Mouse (Mus musculus) neural tube, embryonic 13.5 days (tissue): ENCODE data around the gene Ccr7. TPM values are rescaled to one million over a fixed set of nuclear protein-coding genes. Genes with fewer than 3 reads are reported as not detected.

Experiments used
- ATAC-seq: fragments of 200-750 bp; cut with Nextera tagmentation; 2 replicates; pipeline ENCODE4 v1.8.0; 2017; ENCODE audit warnings: low read depth, mild to moderate bottlenecking, moderate TSS enrichment, moderate library complexity
- H3K27ac ChIP-seq: fragments of 300-500 bp; sonication (generic); replicated peaks from 2 replicates; pipeline ENCODE4 v1.5.1; 2015; ENCODE audit warnings: moderate library complexity, mild to moderate bottlenecking, inconsistent platforms
- H3K27me3 ChIP-seq: fragments of 300-500 bp; sonication (generic); 2 replicates; pipeline ENCODE4 v1.6.1; 2015; ENCODE audit warnings: mild to moderate bottlenecking, inconsistent platforms
- H3K36me3 ChIP-seq: fragments of 300-500 bp; sonication (generic); 2 replicates; pipeline ENCODE4 v1.6.1; 2015; ENCODE audit warnings: mild to moderate bottlenecking, inconsistent platforms
- H3K4me1 ChIP-seq: fragments of 300-500 bp; sonication (generic); replicated peaks from 2 replicates; pipeline ENCODE4 v1.6.1; 2015; ENCODE audit warnings: inconsistent platforms
- H3K4me2 ChIP-seq: fragments of 300-500 bp; sonication (generic); 2 replicates; pipeline ENCODE4 v1.6.1; 2015; ENCODE audit warnings: inconsistent platforms, mild to moderate bottlenecking, moderate library complexity
- H3K4me3 ChIP-seq: fragments of 300-500 bp; sonication (generic); 2 replicates; pipeline ENCODE4 v1.5.1; 2015; ENCODE audit warnings: mild to moderate bottlenecking, inconsistent platforms
- H3K9ac ChIP-seq: fragments of 300-500 bp; sonication (generic); 2 replicates; pipeline ENCODE4 v1.6.1; 2015; ENCODE audit warnings: moderate library complexity, mild to moderate bottlenecking, inconsistent platforms
- H3K9me3 ChIP-seq: fragments of 300-500 bp; sonication (generic); 2 replicates; pipeline ENCODE4 v1.6.1; 2016; ENCODE audit warnings: inconsistent platforms
- WGBS: fragments of 180-500 bp; shearing (Covaris S2); methylation state at CpG from one replicate; pipeline ENCODE4 v1.1.7; 2015; 5-methylcytosine and 5-hydroxymethylcytosine counted together
- polyA plus RNA-seq: library from polyadenylated mRNA; unstranded; fragments of >200 nt; fragmentation: Nextera tagmentation; extraction: Ambion mirVana; gene quantifications from 2 replicates; pipeline ENCODE4 v1.2.1, GENCODE M21; 2015

Gene Ccr7
- polyA plus RNA-seq, 1 experiment from 2014 or later: not detected

DNA sequence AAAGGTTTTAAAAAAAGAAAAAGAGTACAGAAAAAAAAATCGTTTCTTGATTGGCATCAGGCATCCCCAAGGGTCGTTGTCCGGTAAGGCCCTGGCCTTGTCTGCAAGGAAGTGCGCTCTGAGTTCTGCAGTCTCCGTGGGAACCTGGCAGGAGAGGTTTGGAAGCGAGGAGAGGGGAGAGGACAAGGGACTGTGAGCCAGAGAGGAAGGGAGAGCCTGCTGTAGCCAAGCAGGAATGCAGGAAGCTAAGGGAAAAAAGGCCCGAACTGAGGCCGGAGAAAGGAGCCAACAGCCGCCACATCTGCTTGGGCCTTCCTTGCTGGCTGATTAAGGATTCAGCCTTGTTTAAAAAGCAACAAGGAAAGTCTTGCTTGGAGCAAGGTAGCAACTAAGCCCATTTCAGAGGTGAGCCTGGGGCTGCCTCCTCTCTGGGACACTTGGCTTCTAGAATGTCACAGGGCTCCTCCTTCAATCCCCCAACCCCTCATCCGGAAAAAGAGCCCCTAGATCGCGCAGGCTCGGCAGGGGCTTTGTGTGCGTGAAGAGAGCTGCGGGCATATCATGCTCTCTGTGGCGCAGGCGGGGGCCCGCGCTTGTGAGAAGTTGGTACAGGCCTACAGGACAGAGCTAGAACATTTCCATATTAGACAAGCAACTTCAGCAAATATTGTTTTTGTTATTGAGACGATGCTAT lies 34.2 kb downstream of the Ccr7 start:
- 45% methylated on average over 20 of the region's 20 CpGs for WGBS
- H3K4me2 ChIP-seq: no peak overlapping the region
- H3K9me3 ChIP-seq: no peaks in the 10 kb centered on the region
- no peak overlapping the region; the same call in 1 of the 2 replicates for H3K9ac ChIP-seq
- ATAC-seq: no peak
- no peak overlapping the region for H3K4me3 ChIP-seq
- H3K36me3 ChIP-seq: no peaks in the 10 kb centered on the region
- no peaks in the 10 kb centered on the region for H3K27me3 ChIP-seq
- peak overlapping the region; percentile 20; the same call in 1 of the 2 replicates for H3K27ac ChIP-seq
- peaks cover 34% of the 10 kb centered on the region for H3K4me1 ChIP-seq

DNA sequence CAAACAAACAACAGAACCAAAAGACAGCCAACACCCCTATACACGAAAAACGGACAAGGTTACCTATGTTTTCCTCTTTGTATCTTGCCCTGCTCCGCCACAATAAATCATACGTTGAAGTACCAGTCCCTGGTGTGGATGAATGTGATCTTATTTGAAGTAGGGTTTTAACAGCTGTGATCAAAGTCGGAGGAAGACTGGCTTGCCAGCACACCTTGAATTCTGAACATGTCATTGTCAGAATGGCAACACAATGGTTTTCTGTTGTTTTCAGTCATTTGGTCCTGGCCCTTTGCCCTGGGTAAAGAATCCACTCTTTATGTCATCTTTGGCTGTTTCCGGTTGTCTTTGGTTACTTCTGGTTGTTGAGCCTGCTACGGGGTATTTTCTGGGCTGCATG lies 35.9 kb downstream of the Ccr7 start:
- no peaks in the 10 kb centered on the region for H3K9me3 ChIP-seq
- H3K4me2 ChIP-seq: no peak overlapping the region
- WGBS: 73% methylated on average over 7 of the region's 7 CpGs
- H3K27ac ChIP-seq: no peak overlapping the region
- peaks cover 26% of the 10 kb centered on the region for H3K4me1 ChIP-seq
- H3K9ac ChIP-seq: no peak overlapping the region
- H3K36me3 ChIP-seq: no peaks in the 10 kb centered on the region
- ATAC-seq: no peak
- no peak overlapping the region for H3K4me3 ChIP-seq
- no peaks in the 10 kb centered on the region for H3K27me3 ChIP-seq

DNA sequence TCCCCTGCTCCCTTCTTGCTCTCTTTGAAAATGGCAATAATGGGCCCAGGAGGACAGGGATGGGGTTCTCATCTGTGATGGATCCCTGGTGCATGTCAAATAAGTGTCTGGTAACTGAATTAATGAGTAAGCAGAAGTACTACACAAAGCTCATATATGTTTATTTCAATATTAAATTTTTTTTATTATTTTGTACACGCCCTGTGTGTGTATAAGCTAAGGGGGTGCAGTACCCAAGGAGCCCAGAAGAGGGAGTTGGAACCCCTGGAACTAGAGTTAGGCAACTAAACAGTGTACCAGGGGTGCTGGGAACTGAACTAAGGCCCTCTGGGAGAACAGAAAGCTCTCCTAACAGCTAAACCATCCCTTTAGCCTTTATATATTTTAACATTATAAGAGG lies 36.5 kb downstream of the Ccr7 start:
- no peaks in the 10 kb centered on the region for H3K27me3 ChIP-seq
- ATAC-seq: no peak
- no peaks in the 10 kb centered on the region for H3K9me3 ChIP-seq
- no peak overlapping the region for H3K27ac ChIP-seq
- H3K36me3 ChIP-seq: no peaks in the 10 kb centered on the region
- 100% methylated on average over 1 of the region's 1 CpGs for whole genome bisulfite sequencing
- no peak overlapping the region for H3K9ac ChIP-seq
- H3K4me3 ChIP-seq: no peak overlapping the region
- H3K4me2 ChIP-seq: no peak overlapping the region
- peaks cover 26% of the 10 kb centered on the region for H3K4me1 ChIP-seq

DNA sequence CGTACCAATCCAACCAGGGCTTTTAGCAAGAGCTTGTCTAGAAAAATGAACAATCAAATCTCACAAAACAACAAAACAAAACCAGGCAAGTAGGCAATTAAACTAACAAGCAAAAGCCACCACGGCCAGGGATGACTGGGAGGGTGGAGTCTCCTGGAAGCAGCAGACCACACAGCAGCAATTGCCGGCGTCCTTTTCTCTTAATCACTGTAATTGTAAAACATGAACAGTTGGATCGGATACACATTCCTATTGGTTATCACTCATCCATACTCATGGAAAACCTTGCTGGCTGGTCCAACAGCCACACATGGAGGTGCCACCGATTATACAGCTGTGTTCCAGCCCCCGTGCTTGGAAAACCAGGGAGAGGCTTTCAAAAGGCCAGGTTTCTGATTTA lies 37.0 kb downstream of the Ccr7 start:
- no peak for ATAC-seq
- Histone ChIP-seq H3K9ac (no peak overlapping the region), H3K4me2 (no peak overlapping the region), H3K27me3 (no peaks in the 10 kb centered on the region), H3K27ac (no peak overlapping the region), H3K36me3 (no peaks in the 10 kb centered on the region), H3K9me3 (no peaks in the 10 kb centered on the region), H3K4me1 (peaks cover 29% of the 10 kb centered on the region), H3K4me3 (no peak overlapping the region)
- 80% methylated on average over 7 of the region's 7 CpGs for WGBS

DNA sequence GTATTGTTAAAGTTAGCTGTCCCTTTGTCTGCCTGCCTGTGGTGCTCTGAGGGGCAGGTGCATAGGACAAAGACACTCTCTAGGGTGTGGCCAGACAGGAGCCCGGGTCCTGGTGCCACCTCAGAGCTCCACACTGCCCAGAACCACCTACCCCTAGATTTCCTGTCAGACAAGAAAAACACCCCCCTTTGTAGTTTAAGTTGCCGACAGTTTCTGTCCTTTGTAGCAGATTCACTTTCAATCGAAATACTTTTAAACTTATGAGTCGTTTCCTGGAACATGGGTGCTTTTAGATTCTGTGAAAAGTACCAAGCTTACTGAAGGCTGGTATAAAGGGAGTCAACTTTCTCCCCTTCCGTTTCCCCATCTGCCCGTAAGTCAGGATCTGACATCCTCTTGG lies 38.9 kb downstream of the Ccr7 start:
- Histone ChIP-seq H3K9ac (no peak overlapping the region), H3K9me3 (no peaks in the 10 kb centered on the region), H3K27ac (no peak overlapping the region), H3K36me3 (no peaks in the 10 kb centered on the region), H3K4me2 (no peak overlapping the region), H3K4me3 (no peak overlapping the region), H3K4me1 (peaks cover 28% of the 10 kb centered on the region), H3K27me3 (no peaks in the 10 kb centered on the region)
- ATAC-seq: no peak
- 80% methylated on average over 6 of the region's 6 CpGs for whole genome bisulfite sequencing

DNA sequence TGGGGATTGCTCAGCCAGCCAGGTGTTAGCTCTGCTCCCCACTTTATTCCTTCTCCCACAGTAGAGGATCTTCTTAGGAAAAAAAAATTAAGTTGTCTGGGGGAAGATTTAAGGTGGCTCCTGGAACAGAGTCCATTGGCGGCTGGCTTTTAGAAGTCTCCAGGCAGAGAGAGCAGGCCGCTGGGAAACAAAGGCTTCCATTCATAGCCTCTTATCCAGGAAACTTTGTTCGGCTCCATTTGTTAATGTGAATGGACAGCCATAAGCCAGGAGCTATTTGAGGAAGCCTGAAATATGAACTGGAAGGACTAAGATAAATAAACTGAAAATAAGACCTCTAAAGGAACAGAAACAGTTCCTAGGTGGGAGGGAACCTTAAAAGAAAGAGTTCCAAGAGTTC lies 41.8 kb downstream of the Ccr7 start:
- H3K9ac ChIP-seq: no peak overlapping the region
- H3K27ac ChIP-seq: peak overlapping the region; percentile 54
- 0% methylated on average over 3 of the region's 3 CpGs for WGBS
- H3K4me3 ChIP-seq: no peak overlapping the region
- no peak for ATAC-seq
- H3K4me2 ChIP-seq: no peak overlapping the region
- no peaks in the 10 kb centered on the region for H3K9me3 ChIP-seq
- no peaks in the 10 kb centered on the region for H3K36me3 ChIP-seq
- H3K27me3 ChIP-seq: no peaks in the 10 kb centered on the region
- H3K4me1 ChIP-seq: peaks cover 16% of the 10 kb centered on the region

DNA sequence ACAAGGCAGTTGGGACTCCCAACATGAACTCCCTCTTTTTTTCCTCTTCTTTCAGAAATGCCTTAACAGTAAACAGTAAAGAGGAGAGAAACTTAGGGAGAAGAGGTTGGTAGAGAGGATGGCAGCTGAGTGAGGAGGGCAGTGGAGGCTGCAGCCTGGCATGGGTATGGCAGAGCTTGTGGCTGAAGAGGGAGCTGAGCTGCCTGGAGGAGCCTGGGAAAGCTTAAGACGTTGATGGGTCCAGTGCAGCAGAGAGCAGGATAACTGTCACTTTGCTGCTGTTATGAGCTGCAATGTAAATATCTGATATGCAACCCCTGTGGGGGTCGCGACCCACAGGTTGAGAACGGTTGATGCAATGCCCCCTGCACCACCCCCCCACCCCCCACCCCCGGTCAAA lies 42.2 kb downstream of the Ccr7 start:
- peaks cover 16% of the 10 kb centered on the region for H3K4me1 ChIP-seq
- no peak overlapping the region for H3K9ac ChIP-seq
- no peak for ATAC-seq
- no peak overlapping the region for H3K4me3 ChIP-seq
- H3K36me3 ChIP-seq: no peaks in the 10 kb centered on the region
- H3K9me3 ChIP-seq: no peaks in the 10 kb centered on the region
- WGBS: 17% methylated on average over 5 of the region's 5 CpGs
- no peak overlapping the region for H3K4me2 ChIP-seq
- H3K27me3 ChIP-seq: no peaks in the 10 kb centered on the region
- H3K27ac ChIP-seq: peak overlapping the region; percentile 54

DNA sequence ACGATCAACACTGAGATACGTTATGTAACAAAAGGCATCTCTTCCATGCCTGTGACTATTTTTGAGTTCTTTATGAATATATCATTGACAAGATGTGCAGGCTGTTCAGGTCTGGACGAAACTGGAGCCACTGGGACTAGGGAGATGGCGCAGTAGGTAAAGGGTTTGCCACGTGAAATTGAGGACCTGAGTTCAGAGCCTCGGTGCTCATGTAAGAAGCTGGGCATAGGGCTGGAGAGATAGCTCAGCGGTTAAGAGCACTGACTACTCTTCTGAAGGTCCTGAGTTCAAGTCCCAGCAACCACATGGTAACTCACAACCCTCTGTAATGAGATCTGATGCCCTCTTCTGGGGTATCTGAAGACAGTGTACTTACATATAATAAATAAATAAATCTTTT lies 43.2 kb downstream of the Ccr7 start:
- Histone ChIP-seq H3K4me1 (peaks cover 21% of the 10 kb centered on the region), H3K27me3 (no peaks in the 10 kb centered on the region), H3K36me3 (no peaks in the 10 kb centered on the region), H3K9ac (no peak overlapping the region), H3K27ac (no peak overlapping the region), H3K4me2 (no peak overlapping the region), H3K9me3 (no peaks in the 10 kb centered on the region), H3K4me3 (no peak overlapping the region)
- 89% methylated on average over 7 of the region's 7 CpGs for WGBS
- no peak for ATAC-seq

DNA sequence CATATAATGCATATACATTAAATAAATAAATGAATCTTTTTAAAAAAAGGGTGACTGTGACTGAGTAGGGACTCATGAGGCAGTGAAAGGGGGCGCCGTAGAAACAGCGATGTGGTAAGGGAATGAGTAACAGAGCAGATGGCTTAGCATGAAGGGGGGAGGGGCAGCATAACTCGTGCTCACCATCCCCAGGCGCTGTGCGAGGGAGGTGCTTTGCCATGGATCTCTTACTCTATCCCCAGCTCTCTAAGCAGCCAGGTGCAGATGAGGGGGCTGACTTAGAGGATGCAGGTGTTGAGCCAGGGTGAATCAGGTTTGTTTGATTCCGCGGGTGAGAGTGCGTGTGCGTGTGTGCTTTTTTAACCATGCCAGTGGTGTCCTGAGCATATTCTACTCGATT lies 43.7 kb downstream of the Ccr7 start:
- ATAC-seq: peak; percentile 27; the same call in 1 of the 2 replicates
- Histone ChIP-seq H3K4me1 (peaks cover 23% of the 10 kb centered on the region), H3K9me3 (no peaks in the 10 kb centered on the region), H3K9ac (no peak overlapping the region), H3K4me2 (no peak overlapping the region), H3K4me3 (no peak overlapping the region), H3K36me3 (no peaks in the 10 kb centered on the region), H3K27me3 (no peaks in the 10 kb centered on the region), H3K27ac (no peak overlapping the region)
- 63% methylated on average over 11 of the region's 11 CpGs for WGBS

DNA sequence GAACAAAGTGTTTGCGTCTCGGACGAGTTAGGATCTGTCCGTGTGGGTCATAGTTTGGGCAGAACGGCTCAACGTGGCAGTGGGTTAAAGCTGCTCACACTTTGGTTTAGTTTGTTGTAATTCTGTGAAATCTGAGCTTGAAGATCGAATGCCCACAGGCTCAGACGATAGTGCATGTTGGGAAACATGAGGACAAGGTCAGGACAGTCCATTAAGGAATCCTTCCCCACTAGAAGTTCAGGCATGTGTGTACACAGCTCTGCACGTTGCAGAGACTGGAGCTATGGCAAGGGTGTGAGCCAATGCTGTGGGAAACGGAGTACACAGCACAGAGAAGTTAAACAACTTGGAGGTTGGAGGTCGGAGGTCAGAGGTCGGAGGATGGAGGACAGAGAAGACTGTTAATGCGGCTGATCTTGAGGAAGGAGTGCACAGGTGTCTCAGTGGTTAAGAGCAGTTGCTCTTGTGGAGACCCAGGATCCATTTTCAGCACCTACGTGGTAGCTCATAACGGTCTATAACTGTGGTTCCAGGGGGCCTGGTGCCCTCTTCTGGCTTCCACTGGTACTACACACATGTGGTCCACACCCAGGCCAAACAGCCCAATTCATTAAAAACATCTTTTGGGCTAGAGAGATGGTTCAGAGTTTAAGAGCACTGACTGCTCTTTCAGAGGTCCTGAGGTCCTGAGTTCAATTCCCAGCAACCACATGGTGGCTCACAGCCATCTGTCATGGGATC lies 44.3 kb downstream of the Ccr7 start:
- Histone ChIP-seq H3K4me1 (peaks cover 23% of the 10 kb centered on the region), H3K9me3 (no peaks in the 10 kb centered on the region), H3K4me3 (no peak overlapping the region), H3K4me2 (no peak overlapping the region), H3K27ac (no peak overlapping the region), H3K36me3 (no peaks in the 10 kb centered on the region), H3K9ac (no peak overlapping the region), H3K27me3 (no peaks in the 10 kb centered on the region)
- 88% methylated on average over 15 of the region's 15 CpGs for WGBS
- ATAC-seq: no peak

DNA sequence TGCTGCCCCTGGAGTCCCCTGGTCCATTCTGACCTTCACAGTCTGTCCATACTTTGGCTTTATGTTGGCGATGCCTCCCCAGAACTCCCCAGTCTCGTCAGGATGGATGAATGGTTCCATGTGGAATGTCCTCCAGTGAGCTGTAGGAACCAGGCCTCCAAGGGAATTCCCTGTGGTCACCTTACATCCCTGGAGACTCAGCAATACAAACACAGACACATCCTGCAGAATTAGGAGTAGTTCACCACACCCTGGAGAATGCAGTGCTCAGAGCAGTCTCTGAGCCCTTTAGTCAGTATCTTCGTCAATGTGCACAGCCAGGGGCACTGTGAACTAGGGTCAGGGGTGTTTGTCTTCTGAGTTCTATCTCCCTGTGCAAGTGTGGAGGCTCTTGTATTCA lies 46.6 kb downstream of the Ccr7 start:
- Histone ChIP-seq H3K9me3 (no peaks in the 10 kb centered on the region), H3K4me1 (peaks cover 23% of the 10 kb centered on the region), H3K4me3 (no peak overlapping the region), H3K4me2 (no peak overlapping the region), H3K36me3 (no peaks in the 10 kb centered on the region), H3K27ac (no peak overlapping the region), H3K27me3 (no peaks in the 10 kb centered on the region), H3K9ac (no peak overlapping the region)
- ATAC-seq: no peak
- 67% methylated on average over 3 of the region's 3 CpGs for WGBS

DNA sequence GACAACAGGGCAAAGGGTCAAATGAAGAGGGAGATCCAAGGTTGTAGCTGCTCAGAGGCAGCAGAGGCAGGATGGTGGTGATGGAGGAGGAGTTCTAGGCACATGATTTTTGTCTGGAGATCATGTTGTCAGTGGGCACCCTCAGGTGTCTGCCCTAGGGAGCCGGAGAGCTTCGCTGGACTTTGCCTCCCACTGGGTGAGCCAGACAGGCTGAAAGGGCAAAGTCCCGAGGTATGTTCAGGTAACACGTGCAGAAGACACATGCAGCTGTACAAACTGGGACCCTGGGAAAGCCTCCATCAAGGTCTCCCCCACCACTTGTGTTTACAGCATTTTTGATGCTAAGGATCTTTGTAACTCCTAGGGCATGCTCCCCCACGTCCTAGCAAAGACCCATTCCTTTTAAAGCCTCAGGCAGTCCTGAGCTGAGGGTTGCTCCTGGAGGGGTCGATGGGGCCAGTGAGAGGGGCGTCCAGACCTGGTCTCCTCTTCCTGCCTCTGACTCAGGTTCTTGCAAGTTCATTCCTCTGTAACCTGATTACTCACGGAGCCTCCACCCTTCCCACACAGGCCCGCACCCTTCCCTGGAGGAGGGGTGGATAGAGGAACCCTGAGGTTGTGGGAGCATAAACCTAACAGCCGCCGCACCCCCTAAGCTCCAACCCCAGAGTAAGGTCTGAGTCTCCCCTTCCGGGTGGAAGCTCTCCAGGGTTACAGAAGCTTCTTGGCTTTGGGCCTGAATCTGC lies 48.7 kb downstream of the Ccr7 start:
- H3K4me2 ChIP-seq: no peak overlapping the region
- H3K9me3 ChIP-seq: no peaks in the 10 kb centered on the region
- ATAC-seq: no peak
- H3K27me3 ChIP-seq: no peaks in the 10 kb centered on the region
- H3K4me3 ChIP-seq: no peak overlapping the region
- H3K36me3 ChIP-seq: no peaks in the 10 kb centered on the region
- H3K4me1 ChIP-seq: peaks cover 12% of the 10 kb centered on the region
- no peak overlapping the region for H3K9ac ChIP-seq
- WGBS: 77% methylated on average over 12 of the region's 12 CpGs
- H3K27ac ChIP-seq: no peak overlapping the region
